Mouse (Mus musculus): ENCODE data around the gene Mrm2. TPM values are rescaled to one million over a fixed set of nuclear protein-coding genes. Genes with fewer than 3 reads are reported as not detected.

Mrm2 gene
- polyA plus RNA-seq, 1 experiment from 2014 or later: 21.0 TPM

Other genes starting within 250 kb of the Mrm2 start
- 52.7 and 53.8 TPM in 2 replicates for gene Mad1l1, start 10.3 kb downstream of the Mrm2 start, polyA plus RNA-seq (2014; fragmentation: Nextera tagmentation; extraction: Ambion mirVana)
- 42.2 and 51.2 TPM in 2 replicates for gene Nudt1, start 10.2 kb downstream of the Mrm2 start, polyA plus RNA-seq (2014; fragmentation: Nextera tagmentation; extraction: Ambion mirVana)
- 10.6 and 12.3 TPM in 2 replicates for gene Snx8, start 57.4 kb upstream of the Mrm2 start, polyA plus RNA-seq (2014; fragmentation: Nextera tagmentation; extraction: Ambion mirVana)
- 177 and 215 TPM in 2 replicates for gene Eif3b, start 87.4 kb upstream of the Mrm2 start, polyA plus RNA-seq (2014; fragmentation: Nextera tagmentation; extraction: Ambion mirVana)
- 0.09 TPM in 1 of 2 replicates, not detected in the other for gene Gm4869, start 113.7 kb upstream of the Mrm2 start, polyA plus RNA-seq (2014; fragmentation: Nextera tagmentation; extraction: Ambion mirVana)
- 11.8 and 12.2 TPM in 2 replicates for gene Chst12, start 173.7 kb upstream of the Mrm2 start, polyA plus RNA-seq (2014; fragmentation: Nextera tagmentation; extraction: Ambion mirVana)
- not detected in 2 replicates for gene Grifin, start 233.2 kb upstream of the Mrm2 start, polyA plus RNA-seq (2014; fragmentation: Nextera tagmentation; extraction: Ambion mirVana)

Measured in forebrain, embryonic 11.5 days (tissue).